Mouse (Mus musculus): ENCODE data around the gene Slc25a44. TPM values are rescaled to one million over a fixed set of nuclear protein-coding genes. Genes with fewer than 3 reads are reported as not detected.

Gene Slc25a44
- polyA plus RNA-seq, 1 experiment from 2014 or later, result 36.4 TPM

DNA sequence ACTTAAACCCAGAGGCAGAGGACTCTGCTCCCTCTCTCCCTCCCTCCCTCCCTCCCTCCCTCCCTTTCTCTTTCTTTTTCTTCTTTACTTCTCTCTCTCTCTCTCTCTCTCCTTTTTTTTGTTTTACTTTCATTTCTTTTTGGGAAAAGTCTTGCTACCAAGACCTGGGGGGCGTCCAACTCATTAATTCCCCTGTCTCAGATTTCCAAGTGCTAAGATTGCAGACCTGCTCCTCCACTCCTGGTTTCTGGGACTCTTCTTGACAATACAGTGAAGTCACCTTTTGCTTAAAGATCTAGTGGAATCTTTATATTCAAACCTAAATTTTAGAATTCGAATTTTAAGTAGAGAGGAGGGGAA, 371 bp upstream of the Slc25a44 start:
- Histone ChIP-seq H3K36me3 (replicated peaks; ENCODE audit: control insufficient read depth, insufficient read depth) (peaks cover 11% of the 10 kb centered on the region), H3K4me2 (replicated peaks) (peak overlapping the region; percentile 66), H3K4me1 (replicated peaks; ENCODE audit: control insufficient read depth, insufficient read depth, low read length) (peaks cover 29% of the 10 kb centered on the region), H3K9me3 (ENCODE audit: control insufficient read depth, low read length) (no peaks in the 10 kb centered on the region), H3K27ac (no peak overlapping the region; the same call in 1 of the 2 replicates), H3K27me3 (ENCODE audit: control insufficient read depth, insufficient read depth, low read length) (no peaks in the 10 kb centered on the region), H3K4me3 (replicated peaks; ENCODE audit: low read length) (peak overlapping the region; percentile 72; the same call in 1 of the 2 replicates), H3K9ac (peak overlapping the region; percentile 31; the same call in 1 of the 2 replicates)
- ATAC-seq (ENCODE audit: low FRiP score) (no peak), DNase-seq (ENCODE audit: low spot score) (no peak)
- 12% methylated on average over 2 of the region's 2 CpGs for WGBS

DNA sequence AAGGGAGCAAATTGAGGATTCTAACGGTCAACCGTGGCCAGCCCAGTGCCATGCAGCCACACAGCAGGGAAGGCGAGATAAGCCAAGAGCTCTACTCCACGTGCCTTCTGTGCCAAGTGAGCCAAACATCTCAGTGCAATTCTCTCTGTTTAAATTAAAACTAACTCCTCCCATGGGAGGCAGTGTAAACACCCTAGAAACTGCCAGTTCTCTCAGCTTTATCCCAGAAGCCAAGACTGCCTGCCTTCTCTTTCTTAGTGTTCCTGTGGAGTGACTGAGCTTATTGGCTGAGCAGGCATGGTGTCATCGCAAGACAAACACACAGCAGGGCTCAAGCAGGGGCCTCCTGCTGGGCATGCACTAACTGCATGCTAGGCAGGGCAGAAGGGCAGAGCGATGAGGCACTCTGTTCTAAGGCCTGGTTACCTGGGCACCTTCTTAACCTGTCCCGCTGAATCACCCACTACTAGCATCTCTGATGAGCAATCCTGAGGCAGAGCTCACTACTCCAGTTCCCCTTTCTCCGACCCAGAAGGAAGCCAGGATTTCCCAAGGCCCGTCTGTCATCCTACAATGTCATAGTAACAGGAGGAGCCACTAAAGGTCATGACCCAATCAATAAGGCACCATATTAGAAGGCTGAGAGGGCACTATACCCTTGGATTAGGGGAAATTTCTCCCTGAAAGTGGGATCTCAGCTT, 2.8 kb downstream of the Slc25a44 start:
- ATAC-seq (ENCODE audit: low FRiP score) (no peak), DNase-seq (ENCODE audit: low spot score) (no peak)
- H3K9me3 ChIP-seq (ENCODE audit: control insufficient read depth, low read length), result no peaks in the 10 kb centered on the region
- peaks cover 29% of the 10 kb centered on the region for H3K4me1 ChIP-seq (replicated peaks; ENCODE audit: control insufficient read depth, insufficient read depth, low read length)
- peak overlapping the region; percentile 9 for H3K4me2 ChIP-seq (replicated peaks)
- 0 out of 2 replicates have a peak overlapping the region, but pooled peaks have one; percentile 2 for H3K27ac ChIP-seq
- H3K9ac ChIP-seq, result 0 out of 2 replicates have a peak overlapping the region, but pooled peaks have one; percentile 39
- no peaks in the 10 kb centered on the region for H3K27me3 ChIP-seq (ENCODE audit: control insufficient read depth, insufficient read depth, low read length)
- 36% methylated on average over 9 of the region's 9 CpGs for WGBS
- peaks cover 43% of the 10 kb centered on the region for H3K36me3 ChIP-seq (replicated peaks; ENCODE audit: control insufficient read depth, insufficient read depth)
- no peak overlapping the region for H3K4me3 ChIP-seq (replicated peaks; ENCODE audit: low read length)

GRCm38 (mm10) chr3:88420771-88421170, 4.2 kb downstream of the Slc25a44 start:
- H3K36me3 ChIP-seq (replicated peaks; ENCODE audit: control insufficient read depth, insufficient read depth), result peaks cover 55% of the 10 kb centered on the region
- H3K4me3 ChIP-seq (replicated peaks; ENCODE audit: low read length), result no peak overlapping the region
- H3K4me2 ChIP-seq (replicated peaks), result no peak overlapping the region
- H3K27me3 ChIP-seq (ENCODE audit: control insufficient read depth, insufficient read depth, low read length), result no peaks in the 10 kb centered on the region
- H3K27ac ChIP-seq, result no peak overlapping the region
- WGBS, result 96% methylated on average over 19 of the region's 19 CpGs
- DNase-seq (ENCODE audit: low spot score) (no peak), ATAC-seq (ENCODE audit: low FRiP score) (no peak)
- peaks cover 29% of the 10 kb centered on the region for H3K4me1 ChIP-seq (replicated peaks; ENCODE audit: control insufficient read depth, insufficient read depth, low read length)
- no peaks in the 10 kb centered on the region for H3K9me3 ChIP-seq (ENCODE audit: control insufficient read depth, low read length)
- no peak overlapping the region for H3K9ac ChIP-seq

DNA sequence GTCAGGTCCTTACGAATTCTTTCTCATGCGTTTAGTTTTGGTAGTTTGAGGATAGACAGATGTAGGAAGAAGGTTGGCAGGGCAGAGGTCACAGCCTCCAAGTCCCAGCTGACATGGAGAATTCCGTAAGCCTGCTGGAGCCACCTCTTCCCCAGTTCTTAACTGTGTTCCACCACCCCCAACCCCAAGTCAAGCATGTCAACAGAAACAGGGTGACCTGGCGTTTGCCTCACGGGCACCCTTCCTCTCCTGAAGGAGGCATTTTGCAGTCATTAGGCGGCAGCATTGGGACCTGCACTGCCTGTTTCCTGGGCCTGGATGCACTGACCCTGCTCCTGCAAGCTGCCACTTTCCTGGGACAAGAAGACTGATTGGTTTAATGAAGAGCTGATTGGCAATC, 6.9 kb downstream of the Slc25a44 start:
- Histone ChIP-seq H3K36me3 (replicated peaks; ENCODE audit: control insufficient read depth, insufficient read depth) (peaks cover 82% of the 10 kb centered on the region), H3K4me3 (replicated peaks; ENCODE audit: low read length) (no peak overlapping the region)
- 89% methylated on average over 6 of the region's 6 CpGs for WGBS

GRCm38 (mm10) chr3:88415668-88416067, 9.3 kb downstream of the Slc25a44 start:
- Histone ChIP-seq H3K27me3 (ENCODE audit: control insufficient read depth, insufficient read depth, low read length) (no peaks in the 10 kb centered on the region), H3K9ac (no peak overlapping the region), H3K27ac (no peak overlapping the region), H3K4me3 (replicated peaks; ENCODE audit: low read length) (no peak overlapping the region), H3K36me3 (replicated peaks; ENCODE audit: control insufficient read depth, insufficient read depth) (peaks cover 96% of the 10 kb centered on the region), H3K4me2 (replicated peaks) (no peak overlapping the region), H3K9me3 (ENCODE audit: control insufficient read depth, low read length) (no peaks in the 10 kb centered on the region), H3K4me1 (replicated peaks; ENCODE audit: control insufficient read depth, insufficient read depth, low read length) (peaks cover 4% of the 10 kb centered on the region; the same call in 1 of the 2 replicates)
- no peak for DNase-seq (ENCODE audit: low spot score)
- ATAC-seq (ENCODE audit: low FRiP score), result no peak
- WGBS, result 93% methylated on average over 4 of the region's 4 CpGs

More for the DNA sequence above, 6.9 kb downstream of the Slc25a44 start:
- H3K4me2 ChIP-seq (replicated peaks), result no peak overlapping the region
- no peaks in the 10 kb centered on the region for H3K9me3 ChIP-seq (ENCODE audit: control insufficient read depth, low read length)
- peaks cover 14% of the 10 kb centered on the region; the same call in 1 of the 2 replicates for H3K4me1 ChIP-seq (replicated peaks; ENCODE audit: control insufficient read depth, insufficient read depth, low read length)
- DNase-seq (ENCODE audit: low spot score) (no peak), ATAC-seq (ENCODE audit: low FRiP score) (no peak)
- no peak overlapping the region for H3K27ac ChIP-seq
- no peak overlapping the region for H3K9ac ChIP-seq
- no peaks in the 10 kb centered on the region for H3K27me3 ChIP-seq (ENCODE audit: control insufficient read depth, insufficient read depth, low read length)

GRCm38 (mm10) chr3:88412636-88413035, 12.3 kb downstream of the Slc25a44 start:
- no peak overlapping the region for H3K27ac ChIP-seq
- H3K27me3 ChIP-seq (ENCODE audit: control insufficient read depth, insufficient read depth, low read length), result no peaks in the 10 kb centered on the region
- 90% methylated on average over 11 of the region's 11 CpGs for WGBS
- no peaks in the 10 kb centered on the region for H3K9me3 ChIP-seq (ENCODE audit: control insufficient read depth, low read length)
- no peak overlapping the region for H3K4me3 ChIP-seq (replicated peaks; ENCODE audit: low read length)
- ATAC-seq (ENCODE audit: low FRiP score) (no peak), DNase-seq (ENCODE audit: low spot score) (no peak)
- no peak overlapping the region for H3K9ac ChIP-seq
- H3K4me1 ChIP-seq (replicated peaks; ENCODE audit: control insufficient read depth, insufficient read depth, low read length), result peaks cover 12% of the 10 kb centered on the region
- peaks cover 66% of the 10 kb centered on the region for H3K36me3 ChIP-seq (replicated peaks; ENCODE audit: control insufficient read depth, insufficient read depth)
- H3K4me2 ChIP-seq (replicated peaks), result no peak overlapping the region

DNA sequence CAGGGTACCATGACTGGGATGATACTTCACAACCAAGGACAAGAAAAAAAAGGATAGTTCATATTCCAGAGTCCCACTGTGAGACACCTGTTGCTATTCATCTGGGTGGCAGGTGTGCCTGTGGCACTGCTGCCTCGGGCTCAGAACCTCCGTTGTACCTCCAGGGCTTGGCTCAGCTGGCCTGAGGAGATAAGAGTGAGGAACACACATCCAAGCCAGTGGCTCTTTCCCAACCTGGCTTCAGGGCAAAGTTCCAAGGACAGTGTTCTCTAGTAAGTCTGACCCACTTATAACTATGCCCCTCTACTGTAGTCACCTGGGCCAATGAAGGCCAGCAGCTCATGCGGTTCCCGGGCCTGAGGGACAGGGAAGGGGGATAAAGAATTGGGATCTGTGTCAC, 13.3 kb downstream of the Slc25a44 start:
- H3K27me3 ChIP-seq (ENCODE audit: control insufficient read depth, insufficient read depth, low read length), result no peaks in the 10 kb centered on the region
- peaks cover 12% of the 10 kb centered on the region for H3K4me1 ChIP-seq (replicated peaks; ENCODE audit: control insufficient read depth, insufficient read depth, low read length)
- H3K4me3 ChIP-seq (replicated peaks; ENCODE audit: low read length), result no peak overlapping the region
- 89% methylated on average over 4 of the region's 4 CpGs for WGBS
- no peak for ATAC-seq (ENCODE audit: low FRiP score)
- no peak overlapping the region for H3K27ac ChIP-seq
- no peaks in the 10 kb centered on the region for H3K9me3 ChIP-seq (ENCODE audit: control insufficient read depth, low read length)
- no peak overlapping the region for H3K9ac ChIP-seq
- DNase-seq (ENCODE audit: low spot score), result no peak
- peaks cover 56% of the 10 kb centered on the region for H3K36me3 ChIP-seq (replicated peaks; ENCODE audit: control insufficient read depth, insufficient read depth)
- no peak overlapping the region for H3K4me2 ChIP-seq (replicated peaks)

DNA sequence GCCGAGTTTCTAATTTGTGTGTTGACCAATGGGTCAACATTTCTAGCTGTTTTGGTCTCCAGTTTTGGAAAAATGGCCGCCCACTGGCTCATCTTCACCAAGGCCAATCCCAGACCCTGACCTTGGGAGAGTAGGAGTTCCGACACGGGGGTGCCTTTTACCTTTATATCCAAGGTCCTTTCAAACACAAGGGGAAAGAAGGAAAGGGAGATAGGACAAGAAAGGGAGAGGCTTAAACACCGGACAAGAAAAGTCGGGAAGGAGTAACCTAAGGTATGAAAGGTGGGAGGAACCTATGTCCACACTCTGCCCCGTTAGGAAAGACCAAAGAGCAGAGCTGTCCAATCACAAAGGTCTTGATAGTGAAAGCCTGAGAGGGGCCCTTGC, 14.3 kb downstream of the Slc25a44 start:
- peak overlapping the region; percentile 73 for H3K4me2 ChIP-seq (replicated peaks)
- no peaks in the 10 kb centered on the region for H3K27me3 ChIP-seq (ENCODE audit: control insufficient read depth, insufficient read depth, low read length)
- H3K36me3 ChIP-seq (replicated peaks; ENCODE audit: control insufficient read depth, insufficient read depth), result peaks cover 47% of the 10 kb centered on the region
- peak overlapping the region; percentile 56 for H3K4me3 ChIP-seq (replicated peaks; ENCODE audit: low read length)
- no peaks in the 10 kb centered on the region for H3K9me3 ChIP-seq (ENCODE audit: control insufficient read depth, low read length)
- H3K9ac ChIP-seq, result peak overlapping the region; percentile 77
- DNase-seq (ENCODE audit: low spot score) (no peak), ATAC-seq (ENCODE audit: low FRiP score) (no peak)
- H3K27ac ChIP-seq, result peak overlapping the region; percentile 86
- 28% methylated on average over 7 of the region's 7 CpGs for WGBS
- H3K4me1 ChIP-seq (replicated peaks; ENCODE audit: control insufficient read depth, insufficient read depth, low read length), result peaks cover 12% of the 10 kb centered on the region

DNA sequence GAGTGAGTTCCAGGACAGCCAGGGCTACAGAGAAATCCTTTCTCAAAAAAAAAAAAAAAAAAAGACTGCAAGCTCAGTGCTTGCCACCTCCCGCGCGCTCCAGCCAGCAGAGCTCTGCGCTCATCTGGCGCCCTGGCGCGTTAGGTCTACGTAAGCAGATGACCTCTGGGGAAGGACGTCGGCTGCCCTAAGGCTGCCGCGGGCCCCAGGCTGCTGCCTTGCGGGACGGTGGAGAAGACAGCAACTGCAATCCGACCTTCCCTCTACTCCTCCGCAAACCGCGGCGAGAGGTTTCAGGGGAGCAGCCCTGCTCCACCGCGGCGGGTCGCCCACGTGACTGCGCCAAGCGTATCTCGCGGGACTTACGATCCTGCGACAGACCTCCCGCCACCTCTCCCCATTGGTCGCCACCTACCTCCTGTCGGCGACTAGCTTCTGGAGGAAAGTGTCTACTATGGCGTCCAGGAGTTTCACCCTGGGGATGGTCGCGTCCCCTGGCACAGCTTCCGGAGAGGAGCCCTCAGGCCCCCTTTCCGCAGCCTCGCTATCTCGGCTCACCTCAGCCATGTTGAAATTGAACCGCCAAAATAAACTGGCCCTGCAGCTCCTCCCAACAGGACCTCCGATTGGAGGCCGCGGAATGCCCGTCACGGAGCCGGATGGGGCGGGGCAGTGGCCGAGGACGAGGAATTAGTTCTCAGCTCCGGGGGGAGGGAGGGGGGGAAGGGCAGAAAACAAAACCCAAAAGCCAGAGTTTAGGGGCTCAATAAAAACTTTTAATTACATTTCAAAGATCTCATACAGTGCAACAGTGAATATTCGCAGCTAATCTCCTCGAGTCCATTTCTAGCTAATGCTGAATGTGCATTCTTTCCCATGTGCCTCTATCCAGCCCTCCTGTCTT, 14.9 kb downstream of the Slc25a44 start, which contains the start of gene Pmf1:
Gene Pmf1 (minus strand): TSS at position 591 of the 904 bp plus-strand sequence.
- Histone ChIP-seq H3K27me3 (ENCODE audit: control insufficient read depth, insufficient read depth, low read length) (no peaks in the 10 kb centered on the region), H3K27ac (peak within 1 kb of the TSS; percentile 86), H3K4me1 (replicated peaks; ENCODE audit: control insufficient read depth, insufficient read depth, low read length) (peaks cover 12% of the 10 kb centered on the region), H3K9me3 (ENCODE audit: control insufficient read depth, low read length) (no peaks in the 10 kb centered on the region), H3K4me2 (replicated peaks) (peak within 1 kb of the TSS; percentile 73), H3K36me3 (replicated peaks; ENCODE audit: control insufficient read depth, insufficient read depth) (peaks cover 41% of the 10 kb centered on the region), H3K9ac (peak within 1 kb of the TSS; percentile 77), H3K4me3 (replicated peaks; ENCODE audit: low read length) (peak within 1 kb of the TSS; percentile 56)
- ATAC-seq (ENCODE audit: low FRiP score) (peak; percentile 89), DNase-seq (ENCODE audit: low spot score) (peak; percentile 81)
- whole genome bisulfite sequencing, result under 1% methylated on average over 54 of the region's 54 CpGs
